Mouse (Mus musculus): ENCODE data around the gene Serpinb9c.
"Not testable (repeated sequence)": the region's sequence is repeated elsewhere in the genome, so short reads cannot be mapped to it uniquely, and the experiment has no call there.

The Serpinb9c gene

GRCm38 (mm10) chr13:33159642-33160041 is at the start of gene Serpinb9c:
Gene Serpinb9c, minus strand, starts transcription at chr13:33159742.
- DNase-seq = no peak

- DNase-seq = no peak
Observed at GRCm38 (mm10) chr13:33199740-33200139, 40.2 kb upstream of the Serpinb9c start.

- no peak for DNase-seq
Observed at GRCm38 (mm10) chr13:33192659-33193058, 33.1 kb upstream of the Serpinb9c start, which contains the start of gene Serpinb9d. Gene Serpinb9d, plus strand, starts transcription at chr13:33192959.

GRCm38 (mm10) chr13:33190486-33190885 is 30.9 kb upstream of the Serpinb9c start:
- DNase-seq = not testable (repeated sequence)

- DNase-seq = no peak
Observed at GRCm38 (mm10) chr13:33141435-33141834, 18.1 kb downstream of the Serpinb9c start.

GRCm38 (mm10) chr13:33137717-33138116 is 21.8 kb downstream of the Serpinb9c start:
- DNase-seq = no peak

GRCm38 (mm10) chr13:33113054-33113453 is 46.5 kb downstream of the Serpinb9c start:
- no peak for DNase-seq

- no peak for DNase-seq
Observed at GRCm38 (mm10) chr13:33105626-33106025, 53.9 kb downstream of the Serpinb9c start.
